Mouse (Mus musculus) left cerebral cortex, adult 11 months (tissue): Measurements from ENCODE around the gene Hmgcs2.
"Not testable (repeated sequence)": the region's sequence is repeated elsewhere in the genome, so short reads cannot be mapped to it uniquely, and the experiment has no call there.

Experiments
- DNase-seq: peaks from one replicate; pipeline ENCODE4 v3.0.0; 2022; ENCODE audit warnings: low spot score

Hmgcs2 gene

GRCm38 (mm10) chr3:98339097-98339705 is 59.0 kb downstream of the Hmgcs2 start:
- DNase-seq, result no peak

DNA sequence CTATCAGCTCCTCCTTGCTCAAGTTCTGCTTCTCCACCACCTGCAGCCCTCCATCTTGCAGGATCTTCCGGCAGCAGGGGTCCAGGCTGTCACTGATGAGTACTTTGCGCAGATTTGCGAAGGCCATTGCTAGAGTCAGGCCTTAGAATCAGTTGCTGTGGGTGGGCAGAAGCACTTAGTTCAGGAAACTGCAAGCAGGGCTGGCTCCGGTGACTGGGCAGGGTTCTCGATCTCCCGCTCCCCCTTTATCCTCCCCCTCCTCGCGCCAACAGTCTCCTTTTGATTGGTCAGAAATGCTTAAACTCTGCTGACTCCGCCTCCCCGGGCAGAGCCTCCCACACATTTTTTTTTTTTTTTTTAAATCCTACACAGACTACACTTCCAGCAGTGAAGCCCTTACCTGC is 59.5 kb downstream of the Hmgcs2 start, which contains the start of gene Phgdh:
Gene Phgdh, minus strand, starts transcription at position 285 of the 404 bp plus-strand sequence.
- DNase-seq, result not testable (repeated sequence)

GRCm38 (mm10) chr3:98340818-98341594 is 60.8 kb downstream of the Hmgcs2 start:
- DNase-seq, result no peak

GRCm38 (mm10) chr3:98343235-98343634 is 63.0 kb downstream of the Hmgcs2 start:
- no peak for DNase-seq

DNA sequence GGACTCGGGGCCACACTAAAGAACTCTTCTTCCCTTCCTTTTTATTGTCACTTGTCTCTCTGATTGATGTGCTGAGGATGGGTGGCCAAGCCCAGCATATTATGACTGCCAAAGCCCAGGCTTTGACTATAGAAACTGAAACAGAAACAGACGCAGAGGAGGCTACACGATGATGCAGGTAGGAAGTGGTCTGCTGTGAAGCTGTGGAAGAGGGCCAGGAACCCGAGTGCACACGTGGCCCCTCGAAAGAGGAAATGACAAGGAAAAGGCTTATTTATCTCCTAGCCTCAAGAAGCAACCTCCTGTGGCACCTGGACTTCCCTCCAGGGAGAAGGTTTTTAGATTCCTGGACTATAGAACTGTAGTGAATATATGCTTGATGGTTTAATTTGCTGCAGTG is 67.9 kb downstream of the Hmgcs2 start:
- DNase-seq, result no peak

GRCm38 (mm10) chr3:98348705-98349104 is 68.5 kb downstream of the Hmgcs2 start:
- DNase-seq, result no peak

- peak; percentile 50 for DNase-seq
These were observed 73.7 kb downstream of the Hmgcs2 start for GRCm38 (mm10) chr3:98353892-98354291.

GRCm38 (mm10) chr3:98355344-98356025 is 75.2 kb downstream of the Hmgcs2 start:
- no peak for DNase-seq

DNA sequence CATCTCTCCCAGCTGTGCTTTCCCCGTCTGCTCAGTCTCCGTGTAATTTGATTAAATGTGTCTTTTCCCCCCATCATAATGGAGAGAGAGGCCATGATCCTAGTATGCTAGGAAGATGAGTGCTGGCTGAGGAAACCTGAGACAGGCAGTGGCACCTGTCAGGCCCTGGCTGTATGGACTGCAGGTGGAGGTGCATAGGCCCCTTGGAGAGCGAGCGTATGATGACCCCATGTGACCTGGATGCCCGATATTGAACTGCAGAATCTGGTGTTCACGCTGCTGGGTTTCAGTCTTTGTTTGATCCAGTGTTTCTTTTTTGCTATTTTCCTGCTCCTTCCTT is 75.8 kb downstream of the Hmgcs2 start:
- DNase-seq, result no peak

DNA sequence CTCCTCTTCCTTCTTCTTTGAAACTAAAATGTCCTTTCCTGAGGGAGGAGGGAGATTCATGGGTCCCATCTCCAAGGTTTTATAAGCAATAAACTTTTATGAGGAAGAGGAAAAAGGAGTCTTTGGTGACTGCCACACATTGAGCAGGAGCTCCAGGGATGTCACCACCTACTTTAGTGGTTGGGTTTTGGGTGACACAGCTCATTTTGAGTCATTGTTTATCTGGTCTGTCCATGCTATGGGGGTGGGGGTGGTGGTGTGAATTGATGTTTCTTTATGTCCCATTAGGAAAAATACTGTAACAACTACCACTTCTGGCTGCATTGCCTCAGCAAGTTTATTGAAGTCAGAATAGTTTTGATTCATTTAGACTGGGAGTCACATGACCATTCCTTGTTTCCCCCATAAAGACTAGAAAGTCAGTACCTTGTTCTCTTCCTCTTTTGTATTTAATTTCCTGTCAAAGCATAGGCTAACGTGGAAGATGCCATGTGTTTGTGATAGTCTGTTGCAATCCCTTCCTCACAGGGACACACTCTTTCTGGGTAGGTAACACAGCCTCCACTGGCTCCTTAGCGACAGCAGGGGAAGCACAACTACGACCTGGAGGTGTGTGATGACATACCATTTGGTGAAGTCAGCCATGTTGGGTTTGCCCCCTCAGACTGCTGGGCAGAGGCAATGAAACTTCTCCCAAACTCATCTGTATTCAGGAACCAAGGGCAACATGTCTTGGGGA is 76.6 kb downstream of the Hmgcs2 start:
- DNase-seq, result no peak
